Mouse (Mus musculus) embryonic facial prominence, embryonic 10.5 days (tissue): ENCODE results near the gene Rpusd2. TPM values are rescaled to one million over a fixed set of nuclear protein-coding genes. Genes with fewer than 3 reads are reported as not detected.
A peak's percentile ranks its signal among the peaks of the same experiment; 100 is the strongest.
"Not testable (repeated sequence)": the region's sequence is repeated elsewhere in the genome, so short reads cannot be mapped to it uniquely, and the experiment has no call there.

ENCODE experiments used
- DNase-seq: peaks from one replicate; pipeline ENCODE4 v3.0.0-alpha.2; 2017; ENCODE audit warnings: low spot score
- H3K27ac ChIP-seq: fragments of 300-500 bp; sonication (generic); replicated peaks from 2 replicates; pipeline ENCODE4 v1.5.1; 2016; ENCODE audit warnings: mild to moderate bottlenecking
- H3K27me3 ChIP-seq: fragments of 300-500 bp; sonication (generic); replicated peaks from 2 replicates; pipeline ENCODE4 v1.6.1; 2016; ENCODE audit warnings: low read depth, mild to moderate bottlenecking; ENCODE audit not compliant: poor library complexity, severe bottlenecking
- H3K36me3 ChIP-seq: fragments of 300-500 bp; sonication (generic); replicated peaks from 2 replicates; pipeline ENCODE4 v1.6.1; 2016; ENCODE audit warnings: mild to moderate bottlenecking, moderate library complexity
- H3K4me1 ChIP-seq: fragments of 300-500 bp; sonication (generic); 2 replicates; pipeline ENCODE4 v1.6.1; 2016
- H3K4me3 ChIP-seq: fragments of 300-500 bp; sonication (generic); 2 replicates; pipeline ENCODE4 v1.5.1; 2016; ENCODE audit warnings: mild to moderate bottlenecking, moderate library complexity
- H3K9me3 ChIP-seq: fragments of 300-500 bp; sonication (generic); 2 replicates; pipeline ENCODE4 v1.6.1; 2016; ENCODE audit warnings: mild to moderate bottlenecking
- WGBS: fragments of 180-500 bp; shearing (Covaris S2); methylation state at CpG from one replicate; pipeline ENCODE4 v1.1.7; 2016; 5-methylcytosine and 5-hydroxymethylcytosine counted together
- polyA plus RNA-seq: library from polyadenylated mRNA; unstranded; fragments of >200 nt; fragmentation: Nextera tagmentation; extraction: Ambion mirVana; gene quantifications from 2 replicates; pipeline ENCODE4 v1.2.1, GENCODE M21; 2016

Rpusd2 gene
- 7.3 and 8.0 TPM in 2 replicates for polyA plus RNA-seq

GRCm38 (mm10) chr2:119034656-119035396, at the start of gene Rpusd2:
TSS of gene Rpusd2 (plus strand) at chr2:119034790.
- Histone ChIP-seq H3K36me3 (peaks cover 33% of the 10 kb centered on the region), H3K27ac (peak within 1 kb of the TSS; percentile 92), H3K9me3 (no peaks in the 10 kb centered on the region), H3K4me3 (peak within 1 kb of the TSS; percentile 97), H3K27me3 (no peaks in the 10 kb centered on the region), H3K4me1 (peaks cover 11% of the 10 kb centered on the region)
- DNase-seq, result peak; percentile 95
- WGBS, result under 1% methylated on average over 49 of the region's 49 CpGs

GRCm38 (mm10) chr2:118995490-118995889, 39.1 kb upstream of the Rpusd2 start:
- Histone ChIP-seq H3K4me1 (peaks cover 14% of the 10 kb centered on the region; the same call in 1 of the 2 replicates), H3K27me3 (peaks cover 25% of the 10 kb centered on the region), H3K36me3 (no peaks in the 10 kb centered on the region), H3K27ac (no peak overlapping the region), H3K4me3 (no peak overlapping the region), H3K9me3 (no peaks in the 10 kb centered on the region)
- WGBS, result 77% methylated on average over 5 of the region's 5 CpGs
- no peak for DNase-seq

DNA sequence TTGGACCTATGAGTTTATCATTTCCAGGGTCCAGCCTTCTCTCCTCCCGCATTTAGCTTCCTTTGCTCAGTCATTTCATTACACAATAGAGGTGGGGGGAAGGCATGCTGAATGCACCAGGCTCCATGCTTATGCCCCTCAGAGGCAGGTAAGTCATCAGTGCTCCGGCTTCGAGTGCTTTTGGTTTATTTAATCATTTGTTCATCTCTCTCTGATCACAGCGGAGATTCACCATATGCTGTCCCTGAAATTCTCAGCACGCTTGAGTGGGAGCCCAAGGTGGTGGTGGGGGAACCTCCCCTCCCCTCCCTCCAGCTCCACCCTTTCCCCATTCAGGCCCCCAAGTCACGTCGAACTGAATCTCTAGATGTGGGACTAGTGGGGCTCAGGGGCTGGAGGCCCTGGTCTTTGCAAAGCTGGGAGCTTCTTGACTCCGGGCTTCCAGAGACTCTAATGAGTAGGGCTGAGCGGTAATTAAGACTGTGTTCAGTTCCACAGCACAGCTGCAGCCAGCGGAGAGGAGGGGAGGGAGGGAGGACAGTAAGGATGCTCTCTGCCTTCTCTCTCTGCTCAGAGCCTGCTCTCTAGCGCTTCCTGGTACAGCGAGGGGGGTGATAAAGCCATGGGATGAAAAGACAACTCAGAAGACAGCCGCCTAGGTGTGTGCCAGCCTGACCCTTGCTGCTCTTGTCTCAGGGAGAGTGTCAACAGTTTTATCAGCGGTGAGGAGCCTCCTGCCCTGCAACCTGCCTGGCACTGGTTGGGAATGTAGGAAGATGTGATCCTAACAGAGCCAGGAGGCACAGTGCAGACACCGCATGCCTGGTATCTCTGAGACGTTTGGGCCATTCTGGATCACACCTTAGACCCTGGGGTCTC, 38.4 kb upstream of the Rpusd2 start:
- 45% methylated on average over 16 of the region's 16 CpGs for WGBS
- H3K9me3 ChIP-seq, result no peaks in the 10 kb centered on the region
- no peak overlapping the region for H3K27ac ChIP-seq
- DNase-seq, result no peak
- H3K4me1 ChIP-seq, result peaks cover 14% of the 10 kb centered on the region; the same call in 1 of the 2 replicates
- H3K27me3 ChIP-seq, result peaks cover 25% of the 10 kb centered on the region
- H3K36me3 ChIP-seq, result no peaks in the 10 kb centered on the region
- H3K4me3 ChIP-seq, result no peak overlapping the region

- WGBS, result 72% methylated on average over 1 of the region's 1 CpGs
- peaks cover 25% of the 10 kb centered on the region for H3K27me3 ChIP-seq
- no peak for DNase-seq
- H3K36me3 ChIP-seq, result no peaks in the 10 kb centered on the region
- peaks cover 14% of the 10 kb centered on the region; the same call in 1 of the 2 replicates for H3K4me1 ChIP-seq
- no peaks in the 10 kb centered on the region for H3K9me3 ChIP-seq
- H3K4me3 ChIP-seq, result no peak overlapping the region
- no peak overlapping the region for H3K27ac ChIP-seq
Measured at GRCm38 (mm10) chr2:118996798-118997105, 37.8 kb upstream of the Rpusd2 start.

DNA sequence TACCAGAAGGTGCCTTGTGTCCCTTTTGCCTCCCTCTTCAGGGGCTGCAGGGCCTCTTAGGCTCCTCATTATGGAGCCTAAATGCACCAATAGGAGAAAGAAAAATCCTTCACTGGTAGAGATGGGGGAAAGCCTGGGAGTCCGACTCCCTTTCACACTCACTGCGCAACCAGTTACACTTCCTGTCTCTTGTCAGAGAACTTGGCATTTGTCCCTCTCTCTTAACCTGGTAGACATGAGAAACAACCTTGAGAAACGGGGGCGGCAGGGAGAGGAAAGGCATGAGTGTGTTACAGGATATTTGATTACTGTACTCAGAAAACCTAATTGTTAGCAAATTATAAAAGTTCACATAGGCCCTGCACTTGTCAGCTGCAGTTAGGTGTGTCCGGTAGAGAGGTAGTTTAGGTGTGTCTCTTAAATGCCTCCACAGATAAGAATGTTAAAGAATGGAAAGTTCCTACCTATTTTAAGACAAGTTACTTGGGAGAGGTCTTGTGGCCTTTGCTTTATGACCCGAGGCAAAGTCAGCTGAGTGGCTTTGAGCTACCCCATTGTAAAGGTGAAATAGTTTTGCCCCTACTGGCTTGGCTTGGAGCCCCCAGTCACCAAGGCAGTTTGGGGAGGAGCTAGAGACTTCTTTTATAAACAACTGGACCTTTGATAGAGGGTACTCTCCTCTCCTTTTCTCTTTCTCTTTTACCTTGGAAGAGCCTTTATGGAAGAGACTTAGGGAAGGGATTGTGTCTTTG, 36.3 kb upstream of the Rpusd2 start:
- no peak overlapping the region for H3K27ac ChIP-seq
- H3K4me3 ChIP-seq, result no peak overlapping the region
- 79% methylated on average over 6 of the region's 6 CpGs for WGBS
- no peaks in the 10 kb centered on the region for H3K36me3 ChIP-seq
- no peak for DNase-seq
- peaks cover 25% of the 10 kb centered on the region for H3K27me3 ChIP-seq
- H3K9me3 ChIP-seq, result no peaks in the 10 kb centered on the region
- peaks cover 14% of the 10 kb centered on the region; the same call in 1 of the 2 replicates for H3K4me1 ChIP-seq

DNA sequence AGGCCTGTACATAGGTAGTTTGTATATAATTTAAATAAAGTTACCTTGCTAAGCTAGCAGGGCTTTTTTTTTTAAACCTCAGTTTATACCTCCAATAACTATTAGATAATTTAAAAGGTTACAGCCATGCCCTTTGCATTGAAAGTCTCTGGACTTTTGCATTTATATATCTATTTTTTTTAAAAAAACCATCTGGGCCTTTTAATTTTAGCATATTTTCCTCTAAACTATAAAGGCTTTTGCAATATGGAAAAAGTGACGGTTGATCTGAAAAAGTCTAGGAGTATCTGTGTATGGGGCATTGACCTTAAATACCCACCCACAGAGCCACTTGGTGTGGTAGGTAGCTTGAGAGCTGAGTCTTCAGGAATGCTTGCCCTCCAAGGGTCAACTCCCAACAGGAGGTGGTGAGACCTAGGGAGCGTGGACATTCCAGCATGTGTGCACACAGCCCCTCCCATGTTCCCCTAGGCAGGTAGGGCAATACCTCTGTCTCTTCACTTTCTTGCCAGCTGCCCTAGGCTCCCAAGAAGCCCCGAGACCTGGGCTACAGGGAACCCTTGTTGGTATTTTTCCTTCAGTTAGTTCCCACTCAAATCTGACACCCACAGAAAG, 35.5 kb upstream of the Rpusd2 start:
- peaks cover 25% of the 10 kb centered on the region for H3K27me3 ChIP-seq
- no peaks in the 10 kb centered on the region for H3K36me3 ChIP-seq
- DNase-seq, result no peak
- no peaks in the 10 kb centered on the region for H3K9me3 ChIP-seq
- peaks cover 14% of the 10 kb centered on the region; the same call in 1 of the 2 replicates for H3K4me1 ChIP-seq
- WGBS, result 55% methylated on average over 3 of the region's 3 CpGs
- no peak overlapping the region for H3K4me3 ChIP-seq
- H3K27ac ChIP-seq, result no peak overlapping the region

GRCm38 (mm10) chr2:119006886-119007285, 27.7 kb upstream of the Rpusd2 start:
- Histone ChIP-seq H3K27ac (no peak overlapping the region), H3K4me3 (no peak overlapping the region), H3K4me1 (no peaks in the 10 kb centered on the region), H3K36me3 (no peaks in the 10 kb centered on the region), H3K9me3 (no peaks in the 10 kb centered on the region), H3K27me3 (no peaks in the 10 kb centered on the region)
- no peak for DNase-seq
- WGBS, result 88% methylated on average over 7 of the region's 7 CpGs

DNA sequence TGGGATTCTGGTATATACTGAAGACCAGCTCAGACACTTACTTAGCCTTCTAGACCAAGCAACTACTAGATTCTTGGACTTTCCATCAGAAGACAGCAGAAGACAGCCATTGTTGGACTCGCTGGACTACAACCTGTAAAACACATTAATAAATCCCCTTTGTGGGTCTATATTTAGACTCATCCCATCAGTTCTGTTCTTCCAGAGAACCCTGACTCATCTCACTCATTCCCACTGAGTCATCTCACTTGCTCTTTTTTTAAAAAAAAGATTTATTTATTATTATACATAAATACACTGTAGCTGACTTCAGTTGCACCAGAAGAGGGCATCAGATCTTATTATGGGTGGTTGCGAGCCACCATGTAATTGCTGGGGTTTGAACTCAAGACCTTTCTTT, 25.2 kb upstream of the Rpusd2 start:
- no peak for DNase-seq
- no peaks in the 10 kb centered on the region for H3K9me3 ChIP-seq
- H3K27me3 ChIP-seq, result no peaks in the 10 kb centered on the region
- WGBS, result 94% methylated on average over 2 of the region's 2 CpGs
- no peak overlapping the region for H3K4me3 ChIP-seq
- H3K27ac ChIP-seq, result no peak overlapping the region
- no peaks in the 10 kb centered on the region for H3K4me1 ChIP-seq
- H3K36me3 ChIP-seq, result no peaks in the 10 kb centered on the region

- Histone ChIP-seq H3K4me1 (peaks cover 12% of the 10 kb centered on the region), H3K36me3 (peaks cover 24% of the 10 kb centered on the region), H3K4me3 (no peak overlapping the region), H3K27me3 (no peaks in the 10 kb centered on the region), H3K9me3 (0 out of 2 replicates have a peak, but pooled peaks cover 2% of the 10 kb centered on the region), H3K27ac (no peak overlapping the region)
- 82% methylated on average over 7 of the region's 7 CpGs for WGBS
- DNase-seq, result no peak
Measured at GRCm38 (mm10) chr2:119014989-119015388, 19.6 kb upstream of the Rpusd2 start.

GRCm38 (mm10) chr2:119015604-119016180, 18.9 kb upstream of the Rpusd2 start:
- peaks cover 31% of the 10 kb centered on the region for H3K36me3 ChIP-seq
- no peak overlapping the region for H3K27ac ChIP-seq
- H3K4me1 ChIP-seq, result peaks cover 12% of the 10 kb centered on the region
- no peak for DNase-seq
- H3K27me3 ChIP-seq, result no peaks in the 10 kb centered on the region
- H3K9me3 ChIP-seq, result 0 out of 2 replicates have a peak, but pooled peaks cover 2% of the 10 kb centered on the region
- 83% methylated on average over 12 of the region's 12 CpGs for WGBS
- H3K4me3 ChIP-seq, result no peak overlapping the region

DNA sequence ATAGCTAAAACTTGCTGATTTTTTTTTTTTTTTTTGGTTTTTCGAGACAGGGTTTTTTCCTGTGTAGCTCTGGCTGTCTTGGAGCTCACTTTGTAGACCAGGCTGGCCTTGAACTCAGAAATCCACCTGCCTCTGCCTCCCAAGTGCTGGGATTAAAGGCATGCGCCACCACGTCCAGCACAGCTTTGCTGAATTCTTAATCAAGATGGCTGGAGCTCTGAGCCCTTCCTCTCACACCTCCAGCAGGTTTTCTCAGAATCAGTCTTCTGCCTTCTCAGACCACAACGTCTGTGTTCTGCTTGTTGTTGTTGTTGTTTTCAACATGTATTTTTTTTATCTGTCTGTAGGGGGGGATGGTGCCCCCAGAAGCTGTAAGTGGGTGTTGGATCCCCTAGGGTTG, 18.3 kb upstream of the Rpusd2 start:
- H3K36me3 ChIP-seq, result peaks cover 38% of the 10 kb centered on the region
- not testable (repeated sequence) for H3K9me3 ChIP-seq, H3K27ac ChIP-seq, H3K4me3 ChIP-seq, DNase-seq, H3K27me3 ChIP-seq
- peaks cover 12% of the 10 kb centered on the region for H3K4me1 ChIP-seq
- 82% methylated on average over 4 of the region's 4 CpGs for WGBS
